Mouse (Mus musculus) hindlimb bud, embryonic 11.5 days (tissue): ENCODE data around the gene Specc1l.
"Not testable (repeated sequence)": the region's sequence is repeated elsewhere in the genome, so short reads cannot be mapped to it uniquely, and the experiment has no call there.

ENCODE experiments used
- DNase-seq: peaks from one replicate; pipeline ENCODE4 v3.0.0-alpha.2; 2012; ENCODE audit warnings: low read depth, low spot score; ENCODE audit errors: extremely low spot score

Specc1l gene

DNA sequence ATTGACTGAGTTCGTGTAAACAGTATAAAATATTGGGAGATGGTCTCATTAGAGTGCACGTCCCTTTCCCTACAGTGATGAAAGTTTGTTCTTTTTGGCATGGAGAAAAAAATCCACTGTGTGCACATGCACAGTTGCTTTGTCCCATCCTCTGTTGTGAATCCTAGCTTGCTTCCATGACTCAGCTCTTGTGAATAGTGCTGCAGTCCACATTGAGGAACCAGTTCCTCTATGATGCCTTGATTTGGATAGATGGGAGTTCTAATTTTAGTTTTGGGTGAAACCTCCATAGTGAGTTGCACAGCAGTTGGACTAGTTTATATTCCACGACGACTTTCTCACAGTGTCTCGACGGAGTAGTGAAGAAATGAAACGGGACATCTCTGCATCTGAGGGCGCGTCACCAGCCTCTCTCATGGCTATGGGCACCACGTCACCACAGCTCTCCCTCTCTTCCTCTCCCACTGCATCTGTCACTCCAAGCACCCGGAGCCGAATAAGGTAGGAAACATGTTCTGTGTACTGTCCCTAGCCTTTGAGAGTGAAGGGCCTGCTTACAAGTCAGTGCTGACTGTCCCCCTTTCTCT, 64.6 kb downstream of the Specc1l start:
- DNase-seq, result no peak

DNA sequence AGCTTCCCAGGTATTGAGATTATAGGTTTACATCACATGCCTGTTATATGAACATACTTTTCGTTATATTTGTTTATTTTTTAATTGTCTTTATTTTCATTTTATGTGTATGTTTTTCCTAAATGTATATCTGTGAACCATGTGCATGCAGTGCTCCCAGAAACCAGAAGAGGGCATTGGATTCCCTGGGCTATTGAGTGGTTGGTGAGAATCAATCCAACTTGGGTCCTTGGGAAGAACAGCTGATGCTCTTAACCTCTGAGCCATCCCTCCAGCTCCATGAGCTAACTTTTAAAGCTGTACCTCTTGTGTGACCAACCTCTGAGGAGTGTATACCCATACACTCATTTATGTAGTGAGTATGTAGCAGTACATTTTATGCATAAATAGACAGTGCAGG, 65.6 kb downstream of the Specc1l start:
- no peak for DNase-seq

DNA sequence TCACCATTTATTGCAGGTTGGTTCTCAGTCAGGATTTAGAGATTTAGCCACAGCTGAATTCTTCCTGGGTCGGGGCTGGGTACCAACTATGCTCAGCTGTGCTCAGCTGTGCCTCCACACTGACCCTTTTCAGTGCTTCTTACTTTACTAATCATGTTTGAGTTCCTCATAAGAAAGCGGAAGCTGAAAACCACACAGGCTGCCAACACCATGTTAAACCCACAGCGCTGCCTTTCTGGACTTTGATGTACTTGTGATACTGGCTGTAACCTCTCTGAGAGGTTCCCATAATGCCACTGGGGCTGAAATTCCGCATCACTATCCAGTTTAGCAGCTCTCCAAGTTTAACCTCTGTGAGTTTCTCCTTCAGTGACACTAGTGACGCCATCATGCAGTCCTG, 70.8 kb downstream of the Specc1l start:
- no peak for DNase-seq

DNA sequence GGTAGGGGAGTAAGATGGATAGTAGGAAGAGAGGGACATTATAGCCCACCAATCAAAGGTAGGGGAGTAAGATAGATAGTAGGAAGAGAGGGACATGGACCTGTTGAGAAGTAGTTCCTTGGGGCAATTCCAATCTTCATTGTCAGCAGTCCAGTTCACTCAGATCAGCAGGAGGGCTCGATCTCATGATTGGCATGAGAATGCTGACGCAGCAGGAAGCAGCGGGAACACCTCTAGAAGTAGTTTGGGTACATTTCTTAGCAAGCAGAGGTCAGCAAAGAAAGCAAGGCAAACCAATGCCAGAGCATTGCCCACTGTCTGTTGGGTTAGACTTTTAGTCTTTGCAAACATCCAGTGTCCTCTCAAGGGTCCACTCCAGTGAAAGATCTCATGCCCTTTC, 71.9 kb downstream of the Specc1l start:
- no peak for DNase-seq

DNA sequence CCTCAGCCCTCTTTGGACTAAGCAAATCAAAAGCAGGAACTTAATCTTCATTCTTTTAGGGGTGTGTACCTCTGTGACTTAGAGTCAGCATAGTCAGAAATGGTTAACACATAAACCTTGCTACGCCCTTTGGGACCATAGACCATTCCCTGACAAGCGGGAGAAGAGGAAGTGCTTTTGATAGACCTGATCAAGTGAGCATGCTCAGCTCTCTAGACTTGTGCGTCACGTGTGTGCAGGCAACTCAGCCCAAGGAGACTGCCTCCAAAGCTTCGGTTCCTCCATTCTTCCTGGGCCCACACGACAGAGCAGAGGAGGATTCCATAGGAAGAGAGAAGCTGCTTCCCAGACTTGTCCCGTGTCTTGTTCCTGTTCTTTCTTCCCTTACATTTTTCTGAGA, 76.7 kb downstream of the Specc1l start:
- DNase-seq, result no peak

DNA sequence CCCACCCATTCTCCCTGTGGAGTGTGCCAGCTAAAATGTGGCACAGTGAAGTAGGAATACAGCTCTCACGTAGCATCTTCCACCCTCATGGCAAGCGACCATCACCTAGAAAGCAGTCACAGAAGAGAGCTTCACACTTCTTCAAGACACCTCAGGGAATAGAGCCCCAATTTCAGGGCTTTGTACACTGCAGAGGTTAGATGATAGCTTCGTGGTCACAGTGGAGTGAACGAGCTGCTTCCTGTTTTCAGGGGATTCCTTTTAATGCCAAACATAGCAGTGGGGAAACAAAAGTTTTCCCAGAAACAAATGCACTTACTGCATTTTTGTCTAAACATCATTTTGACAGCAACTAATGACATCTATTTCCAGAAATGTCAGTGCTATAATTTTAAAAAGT, 77.5 kb downstream of the Specc1l start:
- no peak for DNase-seq

DNA sequence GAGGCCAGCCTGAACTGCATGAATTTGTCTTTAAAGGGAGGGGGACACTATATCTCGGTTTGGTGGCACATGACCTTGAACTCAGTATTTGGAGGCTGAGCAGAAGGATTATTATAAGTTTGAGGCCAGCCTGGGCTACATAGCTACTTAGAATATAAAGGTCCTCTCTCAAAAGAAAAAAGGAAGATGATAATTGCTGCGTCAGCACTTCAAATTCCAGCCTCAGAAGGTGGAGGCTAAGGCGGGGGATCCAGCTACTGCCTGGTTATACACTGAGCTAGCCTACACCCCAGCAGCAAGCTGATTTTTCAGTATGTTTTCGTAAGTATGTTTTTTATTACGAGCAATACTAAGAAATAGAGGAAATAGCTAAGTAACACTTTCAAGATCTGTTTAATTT, 78.8 kb downstream of the Specc1l start:
- DNase-seq, result no peak

DNA sequence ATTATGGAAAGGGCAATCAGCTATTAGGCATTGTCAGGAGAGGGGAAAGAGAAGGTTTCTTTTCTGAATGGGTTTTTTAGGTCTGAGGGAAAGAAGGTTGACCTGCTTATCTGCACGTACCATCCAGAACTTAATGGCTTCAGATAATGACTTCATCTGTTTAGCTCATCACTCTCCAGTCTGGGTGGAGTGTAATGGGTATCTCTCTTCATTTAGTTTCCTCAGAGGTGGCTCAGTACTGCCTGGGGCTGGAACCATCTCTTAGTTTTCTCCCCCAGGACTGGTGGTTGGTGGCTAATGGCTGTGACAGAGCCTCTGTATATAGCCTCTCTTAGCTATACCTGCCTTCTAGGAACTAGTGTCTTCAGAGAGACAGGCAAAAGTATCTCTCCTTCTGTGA, 79.5 kb downstream of the Specc1l start:
- DNase-seq, result no peak

DNA sequence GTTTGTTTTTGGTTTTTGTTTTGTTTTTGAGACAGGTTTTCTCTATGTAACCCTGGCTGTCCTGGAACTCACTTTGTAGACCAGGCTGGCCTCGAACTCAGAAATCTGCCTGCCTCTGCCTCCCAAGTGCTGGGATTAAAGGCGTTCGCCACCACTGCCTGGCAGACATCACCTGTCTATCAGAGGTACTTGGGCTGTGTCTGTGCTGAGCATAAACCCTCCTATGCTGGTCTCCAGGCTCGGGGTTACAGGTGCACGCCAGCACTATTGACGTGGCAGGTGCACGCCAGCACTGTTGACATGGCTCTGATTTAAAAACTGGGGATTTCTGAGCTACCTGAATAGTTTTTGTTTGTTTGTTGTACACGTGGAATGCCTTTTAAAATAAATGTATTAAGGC, 80.3 kb downstream of the Specc1l start:
- not testable (repeated sequence) for DNase-seq

DNA sequence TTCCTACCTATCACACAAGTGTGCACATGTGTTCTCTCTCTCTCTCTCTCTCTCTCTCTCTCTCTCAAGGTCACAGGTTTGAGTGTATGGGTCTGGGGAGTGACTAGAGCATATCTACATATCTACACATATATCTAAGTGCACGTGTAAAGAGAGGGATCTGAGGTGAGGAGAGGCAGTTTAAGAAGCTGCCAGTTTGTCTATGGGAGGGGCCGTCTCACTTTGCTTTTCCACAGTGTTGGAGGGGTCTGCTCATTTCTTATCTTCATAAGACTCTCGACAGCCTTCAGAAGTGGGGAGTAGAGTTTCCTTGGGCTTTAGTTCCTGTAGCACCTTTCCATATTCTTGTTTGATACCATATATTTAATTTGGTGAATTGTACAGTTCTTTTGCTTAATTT, 81.4 kb downstream of the Specc1l start:
- DNase-seq, result no peak

DNA sequence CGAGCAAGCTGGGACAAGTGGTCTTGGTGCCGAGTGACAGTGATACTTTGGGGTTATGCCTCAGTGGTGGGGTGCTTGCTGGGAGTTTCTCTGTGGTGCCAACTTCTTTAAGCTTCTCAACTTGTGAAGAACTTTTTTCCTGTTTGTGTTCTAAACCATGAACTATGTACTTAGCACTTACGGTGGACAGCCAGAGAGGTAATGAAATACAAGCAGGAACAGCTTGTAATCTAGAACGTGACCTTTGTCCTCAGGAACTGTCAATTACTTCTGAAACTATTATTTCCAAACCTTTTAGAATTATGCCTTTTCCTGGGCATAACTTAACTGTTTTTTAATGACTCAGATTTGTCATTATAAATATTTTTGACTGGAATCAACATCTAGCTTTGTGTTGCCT, 82.5 kb downstream of the Specc1l start:
- DNase-seq, result no peak

DNA sequence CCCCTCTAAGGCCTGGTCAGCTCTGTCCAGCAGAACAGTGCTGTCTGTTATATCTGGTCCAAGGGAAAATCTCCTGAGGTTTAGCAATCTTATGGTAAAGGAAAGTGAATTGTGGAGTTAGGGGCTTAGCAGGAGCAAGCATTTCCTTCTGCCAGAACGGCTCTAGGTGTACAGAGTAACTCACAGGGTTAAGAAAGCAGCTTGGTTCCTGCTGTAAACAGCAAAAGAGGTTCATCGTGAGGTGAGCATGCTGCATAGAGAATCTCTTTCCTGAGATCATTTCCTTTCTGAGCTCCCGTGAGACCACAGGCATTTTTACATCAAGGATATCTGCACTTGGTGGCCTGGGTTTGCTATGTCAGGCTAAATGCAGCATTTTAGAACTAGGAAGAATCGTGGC, 83.1 kb downstream of the Specc1l start:
- DNase-seq, result no peak

DNA sequence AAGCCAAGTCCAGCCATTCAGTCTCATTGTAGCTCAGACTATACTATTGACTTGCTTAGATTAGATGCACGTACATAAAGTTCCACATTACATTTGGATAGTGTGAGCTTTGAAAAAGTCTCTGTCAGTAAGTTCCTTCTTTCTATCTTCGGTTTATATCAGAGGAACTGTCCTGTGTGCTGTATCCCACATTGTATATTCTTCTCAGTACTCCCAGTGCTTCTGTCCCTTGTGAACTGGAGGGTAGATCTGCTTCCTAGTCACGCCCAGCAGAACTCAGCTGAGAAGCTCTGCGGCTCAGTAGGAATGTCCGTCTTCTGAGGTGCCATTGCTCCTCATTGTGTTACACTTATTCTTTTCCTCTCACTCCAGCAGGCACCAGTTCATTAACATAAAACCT, 86.7 kb downstream of the Specc1l start:
- DNase-seq, result no peak

DNA sequence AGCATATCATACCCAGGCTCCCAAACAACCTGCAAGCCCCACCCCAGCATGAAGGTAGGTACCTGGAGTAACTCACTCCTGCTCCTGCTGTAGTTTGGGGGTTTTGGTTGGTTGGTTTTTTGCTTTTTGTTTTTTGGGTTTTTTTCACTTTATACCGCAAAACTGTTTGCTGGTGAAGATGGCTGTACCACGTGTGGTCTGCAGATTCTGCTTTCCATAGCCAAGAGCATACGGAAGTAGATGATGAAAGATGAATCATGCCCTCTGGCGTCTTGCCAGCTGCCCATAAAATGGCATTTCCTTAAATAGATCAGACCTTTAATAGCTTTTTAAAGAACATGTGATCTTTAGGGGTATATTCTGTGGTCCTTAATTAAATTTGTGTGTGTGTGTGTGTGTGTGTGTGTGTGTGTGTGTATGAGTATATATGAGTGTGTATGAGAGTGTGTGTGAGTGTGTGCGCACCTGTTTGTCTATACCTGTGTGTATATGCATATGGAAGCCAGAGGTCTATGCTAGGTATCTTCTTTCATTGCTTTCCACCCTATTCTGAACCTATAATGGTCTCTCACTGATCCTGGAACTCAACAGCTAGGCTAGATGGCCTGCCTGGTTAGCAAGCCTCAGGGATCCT, 88.0 kb downstream of the Specc1l start:
- no peak for DNase-seq

DNA sequence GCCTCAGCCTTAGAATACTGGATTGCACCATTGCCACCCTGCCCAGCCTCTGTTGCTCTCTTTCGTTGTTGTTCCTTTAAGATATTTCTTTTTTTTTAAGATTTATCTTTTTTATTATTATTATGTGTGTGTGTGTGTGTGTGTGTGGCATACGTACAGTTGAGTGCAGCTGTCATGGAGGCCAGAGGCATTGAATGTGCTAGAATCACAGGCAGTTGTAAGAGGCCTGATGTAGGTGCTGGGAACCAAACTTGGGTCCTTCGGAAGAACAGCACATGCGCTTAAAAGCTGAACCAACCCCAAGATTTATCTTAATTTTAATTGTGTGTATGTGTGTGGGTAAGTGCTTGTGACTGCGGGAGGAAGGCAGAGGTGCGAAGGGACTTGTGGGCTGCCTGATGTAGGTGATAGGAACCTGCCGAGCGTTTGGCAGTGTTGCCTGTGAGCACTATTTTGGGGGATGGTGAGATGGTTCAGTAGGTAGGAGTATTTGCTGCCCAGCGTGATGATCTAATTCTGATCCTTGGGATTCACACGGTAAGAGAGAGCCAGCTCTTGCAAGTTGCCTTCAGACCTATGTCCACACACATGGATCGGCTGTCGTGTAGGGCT, 89.4 kb downstream of the Specc1l start:
- DNase-seq, result no peak

DNA sequence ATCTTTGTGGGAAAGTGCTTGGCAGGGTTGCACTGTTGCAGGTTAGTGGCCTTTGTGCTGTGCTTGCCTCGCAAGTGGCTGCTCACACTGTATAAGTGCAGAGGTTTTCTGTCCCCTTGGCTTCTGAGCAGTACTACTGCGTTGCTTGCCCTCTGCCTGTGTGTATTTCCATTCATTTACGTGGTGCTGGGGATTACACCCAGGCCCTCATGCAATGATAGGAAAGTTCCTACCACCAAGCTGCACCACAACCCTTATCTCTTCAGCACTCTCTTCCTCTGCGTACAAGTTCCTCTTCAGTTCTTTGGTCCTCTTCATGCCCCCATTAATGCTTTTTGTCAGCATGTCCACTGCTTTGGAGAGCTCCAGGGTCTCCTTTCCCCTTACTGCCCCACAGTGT, 90.1 kb downstream of the Specc1l start:
- DNase-seq, result no peak

DNA sequence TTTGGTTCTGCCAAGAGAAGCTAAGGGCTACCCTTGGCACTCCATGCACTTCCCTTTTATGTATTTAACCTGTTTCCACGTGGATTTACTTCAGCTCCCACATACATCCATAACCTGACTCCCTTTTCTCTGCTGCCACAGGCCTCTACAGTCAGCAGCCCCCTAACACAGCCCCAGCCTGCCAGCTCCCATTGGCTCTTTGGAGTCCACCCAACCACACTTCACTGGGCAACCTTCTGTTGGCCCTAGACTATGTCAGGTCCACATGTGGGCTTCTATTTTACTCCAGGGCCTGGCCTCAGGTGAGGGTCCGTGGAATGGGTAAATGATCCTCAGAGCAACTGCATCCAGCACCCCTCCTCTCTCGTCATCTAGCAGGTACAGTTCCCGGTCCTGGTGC, 90.7 kb downstream of the Specc1l start:
- no peak for DNase-seq

DNA sequence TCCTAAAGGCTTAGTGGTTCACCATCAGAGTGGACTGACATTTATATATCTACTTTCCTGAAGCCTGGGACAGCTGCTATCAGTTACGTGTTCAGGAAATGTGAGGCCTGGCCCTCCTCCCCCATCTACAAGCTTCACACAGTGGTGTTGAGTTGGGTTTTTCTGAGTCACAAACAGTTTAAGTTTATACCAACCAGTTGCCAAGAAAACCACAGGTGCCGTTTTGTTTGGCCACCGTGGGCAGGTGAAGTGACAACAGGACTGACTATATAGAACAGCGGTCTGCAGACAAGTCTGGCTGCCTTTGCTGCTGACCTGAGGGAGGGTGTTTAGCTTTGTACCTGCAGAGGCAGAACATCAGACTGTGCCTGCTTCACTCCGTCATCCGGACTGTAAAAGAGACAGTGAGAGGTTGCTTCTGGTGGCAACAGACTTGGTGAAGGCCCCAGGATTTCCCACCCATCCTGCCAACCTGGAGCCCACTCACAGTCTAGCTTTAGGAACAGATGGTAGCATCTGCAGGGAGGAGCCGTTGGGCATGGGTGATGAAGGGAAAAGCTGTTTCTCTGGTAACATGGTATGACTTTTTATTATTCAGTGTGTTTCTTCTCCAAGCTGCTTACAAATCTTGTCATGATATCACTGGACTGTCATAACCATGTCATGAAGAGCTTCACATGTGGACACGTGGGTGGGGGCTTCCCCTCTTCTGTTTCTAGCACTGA, 91.6 kb downstream of the Specc1l start:
- no peak for DNase-seq

DNA sequence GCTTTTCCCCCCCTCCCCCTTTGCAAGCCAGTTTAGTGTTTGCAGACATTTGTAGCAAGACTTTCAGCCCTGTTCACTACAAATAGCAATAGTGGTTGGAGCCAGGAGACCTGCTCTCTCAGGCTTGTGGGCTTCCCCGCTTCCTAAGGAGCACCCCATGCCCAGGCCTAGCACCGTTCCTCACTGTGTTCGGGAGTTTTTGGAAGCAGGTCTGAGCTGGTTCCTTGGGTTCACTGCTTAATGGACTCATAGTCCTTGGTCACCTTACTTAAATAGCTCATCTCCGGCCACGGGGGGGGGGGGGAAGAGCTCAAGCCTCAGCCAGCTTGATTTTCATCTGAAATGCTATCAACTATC, 92.2 kb downstream of the Specc1l start:
- DNase-seq, result no peak

DNA sequence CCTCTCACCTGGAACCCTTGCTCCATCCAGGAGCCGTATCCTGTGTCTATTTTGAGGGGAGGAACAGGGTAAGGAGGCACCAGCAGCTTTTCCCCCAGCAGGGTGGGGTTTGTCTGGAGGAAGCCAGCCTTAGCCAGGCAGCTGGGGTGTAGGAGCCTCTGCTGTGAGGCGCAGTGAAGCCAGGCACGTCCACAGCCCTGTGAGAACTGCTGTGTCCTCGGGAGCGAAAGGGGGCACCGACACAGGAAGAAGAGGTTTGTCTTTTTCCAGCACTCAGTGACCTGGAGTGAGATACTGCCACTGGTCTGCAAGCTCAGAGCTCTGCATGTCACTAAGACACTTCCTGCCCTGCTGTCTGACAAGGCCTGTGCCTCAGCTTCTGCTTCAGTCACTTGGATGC, 92.5 kb downstream of the Specc1l start:
- DNase-seq, result no peak

DNA sequence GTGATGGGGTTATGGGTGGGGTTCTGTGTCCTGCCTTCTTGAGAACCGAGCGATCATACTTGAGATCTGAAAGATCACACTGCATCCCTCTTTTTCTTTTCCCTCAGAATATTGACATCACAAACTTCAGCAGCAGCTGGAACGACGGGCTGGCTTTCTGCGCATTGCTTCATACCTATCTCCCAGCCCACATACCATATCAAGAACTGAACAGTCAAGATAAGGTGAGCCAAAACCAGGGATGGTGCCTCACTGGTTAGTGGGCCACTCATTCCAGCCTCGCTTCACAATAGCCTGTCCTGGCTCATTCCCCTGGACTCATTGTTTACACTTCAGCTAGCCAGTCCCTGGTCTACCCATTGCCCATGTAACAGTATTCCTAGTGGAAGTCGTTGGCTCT, 95.3 kb downstream of the Specc1l start:
- DNase-seq, result no peak

DNA sequence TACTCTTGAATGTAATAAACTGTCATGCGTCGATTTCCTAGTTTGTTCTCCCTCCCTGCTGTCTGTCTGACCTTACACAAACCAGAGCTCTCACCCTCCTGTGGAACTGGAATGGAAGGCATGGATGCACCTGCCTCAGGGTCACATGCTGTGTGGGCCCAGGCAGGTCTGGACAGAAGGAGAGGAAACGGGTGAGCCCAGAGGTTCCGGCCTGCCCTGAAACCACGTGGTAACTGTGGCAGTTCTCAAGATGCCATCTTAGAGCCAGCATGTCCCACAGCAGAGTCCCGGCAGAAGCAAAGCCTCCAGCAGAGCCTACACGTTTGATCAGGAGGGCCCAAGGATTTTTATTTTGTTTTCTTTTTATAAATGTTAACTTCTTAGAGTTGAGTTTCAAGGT, 100.5 kb downstream of the Specc1l start:
- no peak for DNase-seq
